24 mouse cellular contexts compared by ENCODE assay signal in the genomic region with DNA sequence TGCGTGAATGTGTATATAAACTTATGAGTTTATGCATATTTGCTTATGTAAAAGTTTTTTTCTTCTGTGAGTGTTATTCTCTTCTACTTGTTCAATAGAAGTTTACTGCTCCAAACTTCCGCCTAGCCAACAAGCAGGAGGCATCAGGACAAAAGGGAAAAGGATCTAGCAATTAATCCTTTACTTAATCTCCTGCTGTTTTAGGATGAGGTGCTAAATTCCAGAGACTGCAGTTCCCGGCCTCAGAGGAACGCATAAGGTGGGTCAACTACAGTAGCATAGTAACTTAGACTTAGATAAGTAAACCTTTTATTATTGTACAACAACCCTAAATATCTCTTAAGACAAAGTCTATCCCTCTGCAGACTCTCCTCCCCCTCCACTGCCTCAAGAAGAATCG. TPM values are rescaled to one million over a fixed set of nuclear protein-coding genes. Genes with fewer than 3 reads are reported as not detected.
"Had no signal": no experiment of that assay in that cellular context is flagged by ENCODE, and none has a peak within 500 bp of the region (broad histone marks: within the 10 kb centered on the region; RNA-seq: fewer than 3 reads in every experiment).

No protein-coding gene starts in this region.

- ATAC-seq: liver, embryonic 12.5 days; liver, postnatal 0 days; lung, postnatal 0 days; midbrain, embryonic 13.5 days; midbrain, embryonic 15.5 days; midbrain, embryonic 16.5 days had no signal

- DNase-seq: liver; liver, embryonic 13.5 days; liver, postnatal 0 days; lung, adult 18-20 months; lung, adult 2 months; lung, embryonic 14.5 days; lung, postnatal 10 days; lung, postnatal 14 days; lung, postnatal 36 days; midbrain, embryonic 14.5 days had no signal

RNA-seq across cellular contexts. Expression of a gene that starts 19.6 kb away (rescaled TPM):
- total RNA-seq: left cerebral cortex, adult 8-10 months; left cerebral cortex, postnatal 10 days; left cerebral cortex, postnatal 14 days; left cerebral cortex, postnatal 25 days; left cerebral cortex, postnatal 36 days; liver, adult 2 months; megakaryocyte progenitor cell, adult 5-6 weeks; megakaryocyte, adult 5-6 weeks; monocyte, adult 5-6 weeks had no signal

RNA-seq across cellular contexts. Expression of a gene that starts 46.6 kb away (rescaled TPM):
- total RNA-seq: left cerebral cortex, postnatal 10 days; left cerebral cortex, postnatal 14 days had no signal
